Mouse (Mus musculus) embryonic facial prominence, embryonic 15.5 days (tissue): ENCODE measurements around the gene Bptf. TPM values are rescaled to one million over a fixed set of nuclear protein-coding genes. Genes with fewer than 3 reads are reported as not detected.
A peak's percentile ranks its signal among the peaks of the same experiment; 100 is the strongest.
"Not testable (repeated sequence)": the region's sequence is repeated elsewhere in the genome, so short reads cannot be mapped to it uniquely, and the experiment has no call there.

ENCODE experiments used
- ATAC-seq: fragments of 200-750 bp; cut with Nextera tagmentation; 2 replicates; pipeline ENCODE4 v1.8.0; 2017; ENCODE audit warnings: low read depth, moderate TSS enrichment; ENCODE audit not compliant: insufficient number of reproducible peaks, low FRiP score, low TSS enrichment
- H3K27ac ChIP-seq: fragments of 300-500 bp; sonication (generic); replicated peaks from 2 replicates; pipeline ENCODE4 v1.5.1; 2015; ENCODE audit warnings: mild to moderate bottlenecking, inconsistent platforms
- H3K27me3 ChIP-seq: fragments of 300-500 bp; sonication (generic); 2 replicates; pipeline ENCODE4 v1.6.1; 2015; ENCODE audit warnings: inconsistent platforms
- H3K36me3 ChIP-seq: fragments of 300-500 bp; sonication (generic); 2 replicates; pipeline ENCODE4 v1.6.1; 2015; ENCODE audit warnings: mild to moderate bottlenecking, inconsistent platforms
- H3K4me1 ChIP-seq: fragments of 300-500 bp; sonication (generic); 2 replicates; pipeline ENCODE4 v1.6.1; 2015; ENCODE audit warnings: inconsistent platforms
- H3K4me2 ChIP-seq: fragments of 300-500 bp; sonication (generic); replicated peaks from 2 replicates; pipeline ENCODE4 v1.6.1; 2015; ENCODE audit warnings: mild to moderate bottlenecking, inconsistent platforms
- H3K4me3 ChIP-seq: fragments of 300-500 bp; sonication (generic); replicated peaks from 2 replicates; pipeline ENCODE4 v1.5.1; 2015; ENCODE audit warnings: mild to moderate bottlenecking, inconsistent platforms
- H3K9ac ChIP-seq: fragments of 300-500 bp; sonication (generic); 2 replicates; pipeline ENCODE4 v1.6.1; 2015; ENCODE audit warnings: inconsistent platforms
- H3K9me3 ChIP-seq: fragments of 300-500 bp; sonication (generic); replicated peaks from 2 replicates; pipeline ENCODE4 v1.6.1; 2016; ENCODE audit warnings: inconsistent platforms
- WGBS: fragments of 180-500 bp; shearing (Covaris S2); methylation state at CpG from one replicate; pipeline ENCODE4 v1.1.7; 2015; 5-methylcytosine and 5-hydroxymethylcytosine counted together
- polyA plus RNA-seq: library from polyadenylated mRNA; unstranded; fragments of >200 nt; fragmentation: Nextera tagmentation; extraction: Ambion mirVana; gene quantifications from 2 replicates; pipeline ENCODE4 v1.2.1, GENCODE M21; 2015

The Bptf gene
- 29.5 and 34.0 TPM in 2 replicates for polyA plus RNA-seq

- Histone ChIP-seq H3K4me2 (peak within 1 kb of the TSS; percentile 92), H3K27me3 (no peaks in the 10 kb centered on the region), H3K36me3 (no peaks in the 10 kb centered on the region), H3K9ac (peak within 1 kb of the TSS; percentile 95), H3K27ac (peak within 1 kb of the TSS; percentile 95), H3K4me3 (peak within 1 kb of the TSS; percentile 72), H3K4me1 (peaks cover 23% of the 10 kb centered on the region), H3K9me3 (no peaks in the 10 kb centered on the region)
- peak; percentile 97 for ATAC-seq
- 0% methylated on average over 30 of the region's 94 CpGs for WGBS
These were observed at the start of gene Bptf for GRCm38 (mm10) chr11:107131749-107132421. Gene Bptf, minus strand, starts transcription at chr11:107132127.

GRCm38 (mm10) chr11:107161215-107161614 is 29.3 kb upstream of the Bptf start:
- 77% methylated on average over 4 of the region's 4 CpGs for WGBS
- Histone ChIP-seq H3K36me3 (peaks cover 8% of the 10 kb centered on the region), H3K27me3 (no peaks in the 10 kb centered on the region), H3K9ac (no peak overlapping the region), H3K4me2 (no peak overlapping the region), H3K9me3 (no peaks in the 10 kb centered on the region), H3K4me3 (no peak overlapping the region), H3K4me1 (no peaks in the 10 kb centered on the region), H3K27ac (no peak overlapping the region)
- no peak for ATAC-seq

GRCm38 (mm10) chr11:107159034-107159433 is 27.1 kb upstream of the Bptf start:
- Histone ChIP-seq H3K27ac (no peak overlapping the region), H3K4me3 (no peak overlapping the region), H3K4me1 (no peaks in the 10 kb centered on the region), H3K36me3 (no peaks in the 10 kb centered on the region), H3K4me2 (no peak overlapping the region), H3K9ac (no peak overlapping the region), H3K9me3 (no peaks in the 10 kb centered on the region), H3K27me3 (no peaks in the 10 kb centered on the region)
- no peak for ATAC-seq
- 47% methylated on average over 1 of the region's 1 CpGs for WGBS

GRCm38 (mm10) chr11:107156977-107157642 is 25.2 kb upstream of the Bptf start:
- Histone ChIP-seq H3K9ac (no peak overlapping the region), H3K9me3 (no peaks in the 10 kb centered on the region), H3K4me3 (no peak overlapping the region), H3K27me3 (no peaks in the 10 kb centered on the region), H3K27ac (no peak overlapping the region), H3K36me3 (no peaks in the 10 kb centered on the region), H3K4me2 (no peak overlapping the region), H3K4me1 (no peaks in the 10 kb centered on the region)
- ATAC-seq, result no peak
- 37% methylated on average over 5 of the region's 5 CpGs for WGBS

GRCm38 (mm10) chr11:107155292-107155691 is 23.4 kb upstream of the Bptf start:
- ATAC-seq, result no peak
- Histone ChIP-seq H3K4me2 (no peak overlapping the region), H3K27ac (no peak overlapping the region), H3K36me3 (no peaks in the 10 kb centered on the region), H3K27me3 (no peaks in the 10 kb centered on the region), H3K4me1 (no peaks in the 10 kb centered on the region), H3K9ac (no peak overlapping the region), H3K4me3 (no peak overlapping the region), H3K9me3 (no peaks in the 10 kb centered on the region)
- 65% methylated on average over 5 of the region's 5 CpGs for WGBS

- no peak overlapping the region for H3K4me2 ChIP-seq
- H3K4me3 ChIP-seq, result no peak overlapping the region
- no peaks in the 10 kb centered on the region for H3K36me3 ChIP-seq
- H3K27ac ChIP-seq, result no peak overlapping the region
- no peaks in the 10 kb centered on the region for H3K4me1 ChIP-seq
- H3K9ac ChIP-seq, result no peak overlapping the region
- no peaks in the 10 kb centered on the region for H3K9me3 ChIP-seq
- WGBS, result 83% methylated on average over 7 of the region's 7 CpGs
- no peaks in the 10 kb centered on the region for H3K27me3 ChIP-seq
- no peak for ATAC-seq
These were observed 22.5 kb upstream of the Bptf start for GRCm38 (mm10) chr11:107154431-107154830.

GRCm38 (mm10) chr11:107153645-107154044 is 21.7 kb upstream of the Bptf start:
- no peaks in the 10 kb centered on the region for H3K9me3 ChIP-seq
- ATAC-seq, result no peak; the same call in 1 of the 2 replicates
- no peaks in the 10 kb centered on the region for H3K4me1 ChIP-seq
- no peak overlapping the region for H3K4me3 ChIP-seq
- H3K27me3 ChIP-seq, result no peaks in the 10 kb centered on the region
- H3K27ac ChIP-seq, result no peak overlapping the region
- 69% methylated on average over 5 of the region's 5 CpGs for WGBS
- H3K9ac ChIP-seq, result no peak overlapping the region
- no peaks in the 10 kb centered on the region for H3K36me3 ChIP-seq
- no peak overlapping the region for H3K4me2 ChIP-seq

- 72% methylated on average over 7 of the region's 7 CpGs for WGBS
- H3K27me3 ChIP-seq, result no peaks in the 10 kb centered on the region
These were observed 19.9 kb upstream of the Bptf start for GRCm38 (mm10) chr11:107151809-107152208.

GRCm38 (mm10) chr11:107143956-107144355 is 12.0 kb upstream of the Bptf start:
- not testable (repeated sequence) for ATAC-seq, H3K4me1 ChIP-seq, H3K36me3 ChIP-seq, H3K27me3 ChIP-seq, H3K27ac ChIP-seq, H3K4me2 ChIP-seq, H3K9ac ChIP-seq, H3K4me3 ChIP-seq, H3K9me3 ChIP-seq
- WGBS, result 92% methylated on average over 11 of the region's 11 CpGs

More at GRCm38 (mm10) chr11:107151809-107152208, 19.9 kb upstream of the Bptf start:
- no peaks in the 10 kb centered on the region for H3K9me3 ChIP-seq
- H3K27ac ChIP-seq, result no peak overlapping the region
- no peak overlapping the region for H3K9ac ChIP-seq
- ATAC-seq, result no peak
- H3K36me3 ChIP-seq, result no peaks in the 10 kb centered on the region
- no peak overlapping the region for H3K4me3 ChIP-seq
- H3K4me2 ChIP-seq, result no peak overlapping the region
- no peaks in the 10 kb centered on the region for H3K4me1 ChIP-seq

- Histone ChIP-seq H3K4me1 (no peaks in the 10 kb centered on the region), H3K4me3 (no peak overlapping the region), H3K9ac (no peak overlapping the region), H3K27ac (no peak overlapping the region), H3K9me3 (no peaks in the 10 kb centered on the region), H3K36me3 (no peaks in the 10 kb centered on the region), H3K4me2 (no peak overlapping the region), H3K27me3 (no peaks in the 10 kb centered on the region)
- WGBS, result 80% methylated on average over 2 of the region's 2 CpGs
- no peak for ATAC-seq
These were observed 10.5 kb upstream of the Bptf start for GRCm38 (mm10) chr11:107142382-107142781.

- whole genome bisulfite sequencing, result 17% methylated on average over 6 of the region's 6 CpGs
- Histone ChIP-seq H3K9ac (no peak overlapping the region), H3K4me2 (no peak overlapping the region), H3K9me3 (no peaks in the 10 kb centered on the region), H3K4me3 (no peak overlapping the region), H3K4me1 (no peaks in the 10 kb centered on the region), H3K27ac (no peak overlapping the region), H3K27me3 (no peaks in the 10 kb centered on the region), H3K36me3 (no peaks in the 10 kb centered on the region)
- no peak for ATAC-seq
These were observed 8.8 kb upstream of the Bptf start for GRCm38 (mm10) chr11:107140756-107141155.

- Histone ChIP-seq H3K9ac (no peak overlapping the region), H3K4me2 (no peak overlapping the region), H3K36me3 (no peaks in the 10 kb centered on the region), H3K4me3 (no peak overlapping the region), H3K27ac (no peak overlapping the region), H3K4me1 (no peaks in the 10 kb centered on the region), H3K27me3 (no peaks in the 10 kb centered on the region), H3K9me3 (no peaks in the 10 kb centered on the region)
- no peak for ATAC-seq
- WGBS, result 72% methylated on average over 3 of the region's 3 CpGs
These were observed 6.7 kb upstream of the Bptf start for GRCm38 (mm10) chr11:107138633-107139032.
